Mouse (Mus musculus) embryonic facial prominence, embryonic 13.5 days (tissue): ENCODE measurements around the gene Ntm. TPM values are rescaled to one million over a fixed set of nuclear protein-coding genes. Genes with fewer than 3 reads are reported as not detected.

Source experiments
- ATAC-seq: fragments of 200-750 bp; cut with Nextera tagmentation; 2 replicates; pipeline ENCODE4 v1.8.0; 2017; ENCODE audit warnings: low read depth; ENCODE audit not compliant: insufficient number of reproducible peaks, insufficient read depth, low FRiP score, low TSS enrichment
- H3K27ac ChIP-seq: fragments of 300-500 bp; sonication (generic); 2 replicates; pipeline ENCODE4 v1.5.1; 2015; ENCODE audit warnings: moderate library complexity, mild to moderate bottlenecking, inconsistent platforms
- H3K27me3 ChIP-seq: fragments of 300-500 bp; sonication (generic); 2 replicates; pipeline ENCODE4 v1.6.1; 2015; ENCODE audit warnings: mild to moderate bottlenecking, inconsistent platforms
- H3K36me3 ChIP-seq: fragments of 300-500 bp; sonication (generic); 2 replicates; pipeline ENCODE4 v1.6.1; 2015; ENCODE audit warnings: mild to moderate bottlenecking, inconsistent platforms
- H3K4me1 ChIP-seq: fragments of 300-500 bp; sonication (generic); 2 replicates; pipeline ENCODE4 v1.6.1; 2015; ENCODE audit warnings: inconsistent platforms
- H3K4me2 ChIP-seq: fragments of 300-500 bp; sonication (generic); 2 replicates; pipeline ENCODE4 v1.6.1; 2015; ENCODE audit warnings: moderate library complexity, mild to moderate bottlenecking, inconsistent platforms
- H3K4me3 ChIP-seq: fragments of 300-500 bp; sonication (generic); 2 replicates; pipeline ENCODE4 v1.5.1; 2015; ENCODE audit warnings: mild to moderate bottlenecking, inconsistent platforms
- H3K9ac ChIP-seq: fragments of 300-500 bp; sonication (generic); 2 replicates; pipeline ENCODE4 v1.6.1; 2015; ENCODE audit warnings: mild to moderate bottlenecking, inconsistent platforms
- H3K9me3 ChIP-seq: fragments of 300-500 bp; sonication (generic); 2 replicates; pipeline ENCODE4 v1.6.1; 2016; ENCODE audit warnings: inconsistent platforms
- WGBS: fragments of 180-500 bp; shearing (Covaris S2); methylation state at CpG from one replicate; pipeline ENCODE4 v1.1.7; 2015; ENCODE audit warnings: mixed read lengths; 5-methylcytosine and 5-hydroxymethylcytosine counted together
- polyA plus RNA-seq: library from polyadenylated mRNA; unstranded; fragments of >200 nt; fragmentation: Nextera tagmentation; extraction: Ambion mirVana; gene quantifications from 2 replicates; pipeline ENCODE4 v1.2.1, GENCODE M21; 2015

The Ntm gene
- polyA plus RNA-seq, 1 experiment from 2014 or later = 16.1 TPM

DNA sequence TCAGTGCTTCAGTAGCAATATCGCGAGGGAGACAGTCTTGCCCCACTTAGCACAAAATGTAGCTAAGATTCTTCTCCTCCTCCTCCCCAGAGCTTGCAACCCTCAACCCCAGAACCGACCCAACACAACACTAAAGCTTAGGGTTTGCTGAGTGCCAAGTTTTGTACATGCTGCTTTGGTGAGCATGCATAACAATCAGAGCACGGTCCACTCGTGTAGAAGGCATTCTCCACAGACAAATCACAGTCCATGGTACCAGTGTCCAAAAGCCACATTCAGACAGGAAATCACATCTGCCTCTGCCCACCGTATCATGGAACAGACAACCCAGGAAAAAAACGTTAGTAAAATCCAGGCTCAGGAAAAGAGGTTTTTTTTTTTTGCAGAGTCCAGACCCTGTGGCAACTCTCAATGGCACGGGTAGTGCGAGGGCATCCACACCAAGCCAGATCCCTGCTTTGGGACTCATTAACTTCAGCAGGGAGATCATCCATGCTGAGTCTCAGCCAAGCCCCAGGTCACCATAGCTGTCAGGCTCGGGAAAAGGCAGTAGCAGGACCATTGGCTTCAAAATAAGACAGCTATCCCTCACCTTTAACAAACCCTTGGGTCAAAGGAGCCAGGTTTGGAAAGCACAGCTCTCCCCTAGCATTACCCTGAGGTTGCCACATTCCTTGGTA lies 552.1 kb downstream of the Ntm start:
- WGBS = 50% methylated on average over 10 of the region's 10 CpGs
- no peak for ATAC-seq
- H3K9me3 ChIP-seq = no peaks in the 10 kb centered on the region
- H3K27ac ChIP-seq = no peak overlapping the region
- peak overlapping the region; percentile 58 for H3K4me3 ChIP-seq
- H3K27me3 ChIP-seq = peaks cover 42% of the 10 kb centered on the region
- H3K9ac ChIP-seq = peak overlapping the region; percentile 70
- H3K4me1 ChIP-seq = peaks cover 11% of the 10 kb centered on the region
- peak overlapping the region; percentile 96 for H3K4me2 ChIP-seq
- no peaks in the 10 kb centered on the region for H3K36me3 ChIP-seq

GRCm38 (mm10) chr9:29410284-29410683 lies 552.7 kb downstream of the Ntm start:
- WGBS = 77% methylated on average over 6 of the region's 6 CpGs
- H3K4me2 ChIP-seq = peak overlapping the region; percentile 96; the same call in 1 of the 2 replicates
- H3K9ac ChIP-seq = no peak overlapping the region
- H3K27ac ChIP-seq = no peak overlapping the region
- H3K27me3 ChIP-seq = peaks cover 42% of the 10 kb centered on the region
- H3K4me1 ChIP-seq = peaks cover 11% of the 10 kb centered on the region
- ATAC-seq = no peak
- no peak overlapping the region for H3K4me3 ChIP-seq
- no peaks in the 10 kb centered on the region for H3K9me3 ChIP-seq
- H3K36me3 ChIP-seq = no peaks in the 10 kb centered on the region

DNA sequence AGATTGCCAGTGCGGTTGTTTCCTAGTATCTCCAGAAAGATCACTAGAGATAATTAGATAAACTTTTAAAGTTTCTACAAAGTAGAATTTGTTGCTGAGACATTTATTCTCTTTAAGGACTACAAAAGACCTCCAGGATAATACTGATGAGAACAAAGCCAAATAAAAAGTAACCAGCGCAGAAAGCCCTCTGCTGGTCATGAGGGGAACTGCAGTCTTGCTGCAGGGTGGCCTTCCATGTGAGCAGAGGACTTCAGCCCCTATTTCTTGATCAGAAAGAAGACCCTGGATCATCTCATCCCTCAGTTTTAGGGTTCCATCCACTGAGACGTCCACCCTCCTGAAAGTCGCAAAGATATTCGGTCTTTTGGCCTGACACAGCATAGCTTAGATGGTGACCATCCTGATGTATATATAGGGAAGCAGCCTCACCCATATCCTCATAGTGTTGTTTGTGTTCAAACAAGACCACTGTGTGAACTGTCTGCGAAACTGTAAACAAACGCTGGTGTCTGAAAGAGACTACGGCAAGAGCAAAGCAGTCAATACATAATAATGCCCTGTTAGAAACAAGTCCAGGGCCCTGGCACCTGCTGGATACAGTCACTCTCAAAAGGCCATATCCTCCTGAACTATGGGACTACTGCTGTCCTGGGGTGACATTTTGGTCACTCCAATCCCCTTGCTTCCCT lies 553.6 kb downstream of the Ntm start:
- Histone ChIP-seq H3K9me3 (no peaks in the 10 kb centered on the region), H3K4me3 (no peak overlapping the region), H3K27me3 (peaks cover 41% of the 10 kb centered on the region), H3K4me1 (peaks cover 11% of the 10 kb centered on the region), H3K36me3 (no peaks in the 10 kb centered on the region), H3K9ac (no peak overlapping the region), H3K27ac (no peak overlapping the region), H3K4me2 (no peak overlapping the region)
- WGBS = 52% methylated on average over 8 of the region's 8 CpGs
- no peak for ATAC-seq

GRCm38 (mm10) chr9:29407954-29408353 lies 555.0 kb downstream of the Ntm start:
- Histone ChIP-seq H3K4me2 (no peak overlapping the region), H3K9ac (no peak overlapping the region), H3K36me3 (no peaks in the 10 kb centered on the region), H3K4me1 (peaks cover 11% of the 10 kb centered on the region), H3K27me3 (peaks cover 27% of the 10 kb centered on the region), H3K4me3 (no peak overlapping the region), H3K27ac (no peak overlapping the region), H3K9me3 (no peaks in the 10 kb centered on the region)
- ATAC-seq = no peak

GRCm38 (mm10) chr9:29406973-29407372 lies 556.0 kb downstream of the Ntm start:
- no peaks in the 10 kb centered on the region for H3K9me3 ChIP-seq
- H3K36me3 ChIP-seq = no peaks in the 10 kb centered on the region
- H3K4me1 ChIP-seq = peaks cover 11% of the 10 kb centered on the region
- H3K9ac ChIP-seq = no peak overlapping the region
- H3K4me2 ChIP-seq = no peak overlapping the region
- 91% methylated on average over 2 of the region's 2 CpGs for WGBS
- no peak overlapping the region for H3K4me3 ChIP-seq
- no peak for ATAC-seq
- peaks cover 22% of the 10 kb centered on the region for H3K27me3 ChIP-seq
- H3K27ac ChIP-seq = no peak overlapping the region

DNA sequence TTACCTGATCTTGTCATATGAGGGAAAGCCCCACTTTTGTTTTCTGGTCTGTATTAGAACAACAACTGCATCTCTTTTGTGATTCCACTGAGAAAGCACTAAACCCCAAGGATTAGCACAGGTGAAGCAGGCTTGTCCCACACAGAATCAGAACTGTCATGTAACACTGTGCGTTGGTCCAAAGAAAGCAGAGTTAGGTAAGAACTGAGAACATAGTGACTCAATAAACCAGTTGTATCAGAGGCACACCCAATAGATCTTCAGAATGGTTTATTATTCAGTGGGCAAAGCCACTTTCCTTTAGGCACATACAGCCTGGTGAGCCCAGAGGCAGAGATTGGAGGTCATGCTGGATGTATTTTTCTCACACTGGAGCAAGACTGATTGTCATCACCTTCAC lies 556.9 kb downstream of the Ntm start:
- peaks cover 18% of the 10 kb centered on the region for H3K27me3 ChIP-seq
- 87% methylated on average over 1 of the region's 1 CpGs for WGBS
- H3K4me1 ChIP-seq = peaks cover 4% of the 10 kb centered on the region
- no peak overlapping the region for H3K27ac ChIP-seq
- H3K4me3 ChIP-seq = no peak overlapping the region
- no peak for ATAC-seq
- H3K9ac ChIP-seq = no peak overlapping the region
- no peaks in the 10 kb centered on the region for H3K36me3 ChIP-seq
- H3K4me2 ChIP-seq = no peak overlapping the region
- H3K9me3 ChIP-seq = no peaks in the 10 kb centered on the region

DNA sequence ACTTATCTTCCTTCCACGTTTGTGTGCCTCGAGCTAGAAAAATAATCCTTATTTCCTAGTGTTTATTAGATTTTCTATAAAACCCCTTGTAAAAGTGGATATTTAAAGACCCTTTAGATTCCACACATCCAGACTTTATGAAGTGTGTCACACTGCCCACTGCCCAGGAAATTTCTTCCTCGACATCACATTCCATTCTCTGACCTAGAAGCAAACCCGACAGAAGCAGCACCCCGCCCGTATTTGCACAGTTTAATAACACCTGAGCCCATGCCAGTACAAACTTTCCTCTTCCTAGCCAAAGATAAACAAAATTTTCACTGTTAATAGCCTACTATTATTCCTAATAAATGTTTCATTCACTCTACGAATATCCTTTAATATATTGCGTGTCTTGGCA lies 562.8 kb downstream of the Ntm start:
- WGBS = 55% methylated on average over 8 of the region's 8 CpGs
- Histone ChIP-seq H3K9me3 (no peaks in the 10 kb centered on the region), H3K4me1 (no peaks in the 10 kb centered on the region), H3K9ac (no peak overlapping the region), H3K27ac (no peak overlapping the region), H3K4me2 (no peak overlapping the region), H3K27me3 (no peaks in the 10 kb centered on the region), H3K36me3 (no peaks in the 10 kb centered on the region), H3K4me3 (no peak overlapping the region)
- no peak for ATAC-seq

DNA sequence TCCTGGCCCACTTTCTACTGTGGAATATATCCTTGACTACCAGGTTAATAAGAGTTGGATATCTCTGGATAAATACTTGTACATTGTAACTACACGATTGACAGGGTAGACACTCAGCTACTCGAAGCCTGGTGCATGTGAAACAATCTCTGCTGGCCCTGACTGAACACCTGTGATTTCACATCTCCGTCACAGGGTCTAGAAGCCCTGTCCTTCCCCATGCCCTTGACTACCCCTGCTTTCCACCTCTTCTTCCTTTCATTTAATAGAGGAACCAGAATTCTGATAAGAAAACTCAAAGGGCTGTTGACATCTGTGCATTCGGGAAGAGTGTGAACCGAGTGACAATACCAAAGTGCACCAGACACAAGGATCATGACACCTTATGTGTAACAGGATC lies 566.8 kb downstream of the Ntm start:
- Histone ChIP-seq H3K4me1 (no peaks in the 10 kb centered on the region), H3K4me3 (no peak overlapping the region), H3K36me3 (no peaks in the 10 kb centered on the region), H3K9me3 (no peaks in the 10 kb centered on the region), H3K4me2 (no peak overlapping the region), H3K27ac (no peak overlapping the region), H3K27me3 (no peaks in the 10 kb centered on the region), H3K9ac (no peak overlapping the region)
- no peak for ATAC-seq
- WGBS = 86% methylated on average over 5 of the region's 5 CpGs

GRCm38 (mm10) chr9:29393136-29393535 lies 569.8 kb downstream of the Ntm start:
- H3K36me3 ChIP-seq = no peaks in the 10 kb centered on the region
- H3K4me2 ChIP-seq = no peak overlapping the region
- H3K27ac ChIP-seq = no peak overlapping the region
- H3K4me1 ChIP-seq = no peaks in the 10 kb centered on the region
- H3K27me3 ChIP-seq = no peaks in the 10 kb centered on the region
- no peaks in the 10 kb centered on the region for H3K9me3 ChIP-seq
- no peak for ATAC-seq
- 86% methylated on average over 4 of the region's 4 CpGs for WGBS
- no peak overlapping the region for H3K9ac ChIP-seq
- H3K4me3 ChIP-seq = no peak overlapping the region

- Histone ChIP-seq H3K4me1 (no peaks in the 10 kb centered on the region), H3K27me3 (no peaks in the 10 kb centered on the region), H3K36me3 (no peaks in the 10 kb centered on the region), H3K4me2 (no peak overlapping the region), H3K9me3 (no peaks in the 10 kb centered on the region), H3K9ac (no peak overlapping the region), H3K4me3 (no peak overlapping the region), H3K27ac (no peak overlapping the region)
- 74% methylated on average over 11 of the region's 11 CpGs for WGBS
- no peak for ATAC-seq
Observed at GRCm38 (mm10) chr9:29390796-29391517, 572.0 kb downstream of the Ntm start.

DNA sequence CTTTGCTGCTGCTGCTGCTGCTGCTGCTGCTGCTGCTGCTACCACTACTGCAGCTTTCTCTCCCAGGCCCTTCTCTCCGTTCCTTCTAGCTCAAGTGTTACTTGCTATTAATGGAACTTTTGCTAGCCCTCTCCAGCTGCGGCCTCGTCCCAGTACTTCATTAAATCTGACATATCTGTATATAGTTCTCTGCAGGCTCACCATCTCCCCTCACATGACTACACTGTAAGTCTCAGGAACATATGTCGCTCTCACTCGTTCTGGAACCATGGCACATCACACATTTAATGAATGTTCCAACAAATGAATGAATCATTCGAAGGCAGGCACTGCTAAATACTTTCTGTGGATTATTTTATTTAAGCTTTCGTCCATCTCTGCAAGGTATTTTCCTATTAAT lies 573.7 kb downstream of the Ntm start:
- Histone ChIP-seq H3K4me1 (no peaks in the 10 kb centered on the region), H3K9ac (no peak overlapping the region), H3K9me3 (no peaks in the 10 kb centered on the region), H3K4me3 (no peak overlapping the region), H3K27me3 (no peaks in the 10 kb centered on the region), H3K27ac (no peak overlapping the region), H3K4me2 (no peak overlapping the region), H3K36me3 (no peaks in the 10 kb centered on the region)
- ATAC-seq = no peak
- 85% methylated on average over 7 of the region's 7 CpGs for WGBS

- Histone ChIP-seq H3K4me1 (no peaks in the 10 kb centered on the region), H3K4me2 (no peak overlapping the region), H3K27me3 (no peaks in the 10 kb centered on the region), H3K4me3 (no peak overlapping the region), H3K27ac (no peak overlapping the region), H3K36me3 (no peaks in the 10 kb centered on the region), H3K9ac (no peak overlapping the region), H3K9me3 (no peaks in the 10 kb centered on the region)
- no peak for ATAC-seq
- 61% methylated on average over 4 of the region's 4 CpGs for WGBS
Observed at GRCm38 (mm10) chr9:29387136-29387535, 575.8 kb downstream of the Ntm start.
